Mouse (Mus musculus): ENCODE measurements around the gene Naa15.

Gene Naa15

GRCm38 (mm10) chr3:51517467-51517866 is 102.5 kb downstream of the Naa15 start:
- DNase-seq (ENCODE audit: low spot score): no peak

DNA sequence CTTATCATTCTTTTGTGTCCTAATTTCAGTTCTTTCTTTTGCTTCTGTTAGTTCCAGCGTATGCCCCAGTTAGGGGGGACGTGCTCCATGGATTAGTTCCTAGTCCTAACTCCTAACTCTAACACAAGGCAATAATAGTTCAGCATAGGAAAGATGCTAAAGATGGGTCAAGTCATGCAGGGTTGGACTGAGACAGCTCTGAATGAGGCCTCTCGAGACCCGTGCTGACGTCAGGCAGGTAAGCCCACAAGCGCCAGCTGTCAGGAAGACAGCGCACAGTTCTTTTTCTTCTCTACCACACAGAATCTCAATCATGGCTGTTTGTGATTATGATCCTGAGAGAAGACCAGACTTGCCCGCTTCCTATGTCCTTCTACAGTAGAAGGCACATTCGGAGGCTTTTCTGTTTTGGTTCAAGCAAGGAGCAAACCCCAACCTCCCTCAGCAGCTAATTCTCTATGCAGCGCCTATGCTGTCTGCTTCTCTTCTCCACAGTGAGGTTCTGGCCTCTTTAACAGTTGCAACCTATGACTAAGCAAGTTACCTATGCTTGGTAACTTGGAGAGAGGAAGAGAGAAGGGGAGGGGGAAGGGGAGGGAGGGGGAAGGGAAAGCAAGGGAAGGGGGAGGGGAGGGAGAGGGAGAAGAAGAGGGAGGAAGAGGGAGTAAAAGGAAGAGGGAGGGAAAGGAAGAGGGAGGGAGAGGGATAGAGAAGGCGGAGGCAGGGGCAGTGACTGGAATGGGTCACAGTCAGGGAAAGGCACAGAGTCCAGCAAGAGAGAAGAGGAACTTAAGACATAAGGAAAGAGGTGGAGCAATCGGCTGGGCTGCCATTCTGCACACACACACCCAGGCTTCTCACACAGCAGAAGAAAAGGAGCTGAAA is 103.2 kb downstream of the Naa15 start:
- DNase-seq (ENCODE audit: low spot score): no peak

DNA sequence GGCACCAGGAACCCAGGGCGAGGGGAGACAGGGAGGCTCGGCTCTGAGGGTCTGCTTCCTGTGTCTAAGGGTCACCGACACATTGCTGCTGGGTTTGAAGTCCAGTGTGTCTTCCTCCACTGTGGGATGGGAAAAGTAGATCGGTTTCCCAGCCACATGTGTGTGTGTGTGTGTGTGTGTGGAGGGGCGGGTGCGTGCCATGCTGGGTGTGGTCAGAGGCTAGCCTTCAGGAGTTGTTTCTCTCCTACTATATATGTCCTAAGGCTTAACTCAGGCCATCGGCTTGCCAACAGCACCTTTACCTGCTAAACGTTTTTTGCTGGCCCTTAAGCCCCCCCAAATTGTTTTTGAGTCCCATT is 103.8 kb downstream of the Naa15 start:
- DNase-seq (ENCODE audit: low spot score): no peak

DNA sequence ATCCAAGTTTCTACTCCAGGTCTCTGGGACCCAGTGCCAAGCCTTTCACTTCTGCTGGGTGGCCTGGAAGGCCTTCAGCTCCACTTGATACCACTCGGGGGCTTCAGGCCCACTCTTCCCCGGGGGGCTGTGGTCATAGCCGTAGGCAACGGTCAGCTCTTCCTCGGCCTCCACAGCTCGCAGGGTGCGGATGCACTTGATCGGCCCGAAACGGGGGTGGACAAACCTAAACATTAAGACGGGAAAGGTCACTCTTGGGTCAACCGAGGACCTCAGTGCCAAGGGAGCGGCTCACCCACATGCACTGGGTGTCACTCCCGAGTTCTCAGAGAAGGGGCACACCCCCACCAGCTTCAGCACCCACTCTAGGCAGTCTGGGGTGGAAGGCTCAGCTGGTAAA is 106.3 kb downstream of the Naa15 start:
- DNase-seq (ENCODE audit: low spot score): no peak

DNA sequence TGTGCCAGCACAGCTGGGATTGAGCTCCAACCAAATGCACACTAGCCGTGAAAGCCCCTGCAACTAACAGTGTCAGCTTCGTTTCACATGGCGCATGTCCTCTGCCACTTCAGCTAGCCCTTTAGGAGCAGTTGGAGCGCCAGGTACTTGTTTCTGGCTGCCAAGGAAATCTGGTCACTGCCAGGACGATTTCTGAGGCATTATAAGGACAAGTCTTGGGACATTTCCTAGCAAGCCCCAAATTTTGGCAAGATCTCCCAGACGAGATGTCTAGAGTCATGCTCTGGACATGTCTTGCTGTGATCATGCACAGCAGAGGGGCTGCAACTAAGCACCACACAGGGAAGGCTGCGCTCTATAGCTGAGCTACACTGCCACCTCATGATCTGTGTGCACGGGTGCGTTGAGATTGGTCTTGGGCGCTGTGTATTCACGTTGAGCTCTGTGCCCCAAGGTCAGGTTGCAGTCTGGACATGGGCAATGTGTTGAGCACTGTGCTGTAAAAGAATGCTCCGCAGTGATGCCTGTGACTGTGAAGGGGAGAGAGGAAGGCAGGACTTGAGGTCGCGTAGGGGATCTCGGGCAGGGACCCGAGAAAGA is 110.3 kb downstream of the Naa15 start:
- no peak for DNase-seq (ENCODE audit: low spot score)

Measured in MN1 (cell line).